Mouse (Mus musculus): Measurements from ENCODE around the gene Otof. TPM values are rescaled to one million over a fixed set of nuclear protein-coding genes. Genes with fewer than 3 reads are reported as not detected.

The Otof gene
- polyA plus RNA-seq, 1 experiment from 2014 or later: 0.92 TPM

DNA sequence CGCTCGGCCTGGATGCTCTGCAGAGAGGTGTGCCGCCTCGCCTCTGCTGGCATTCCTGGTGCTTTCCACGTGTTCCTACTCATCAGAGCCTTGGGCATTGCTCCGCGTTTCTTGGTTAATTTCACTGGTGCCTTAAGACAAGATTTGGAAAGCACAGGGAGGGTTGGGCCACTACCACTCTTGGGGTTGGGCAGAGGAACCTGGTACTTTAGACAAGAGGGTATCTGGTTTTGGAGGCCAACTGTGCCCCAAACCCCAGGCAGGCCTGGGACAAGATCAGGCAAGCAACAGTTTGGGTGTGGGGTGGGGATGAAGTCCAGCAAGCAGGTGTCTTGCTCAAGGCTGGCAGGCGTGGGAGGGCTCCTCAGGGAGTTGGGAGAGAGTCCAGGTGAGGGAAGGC is 94.3 kb downstream of the Otof start:
- Histone ChIP-seq H3K4me2 (no peak overlapping the region), H3K36me3 (no peaks in the 10 kb centered on the region), H3K27ac (replicated peaks) (no peak overlapping the region), H3K4me1 (replicated peaks) (no peaks in the 10 kb centered on the region), H3K27me3 (no peaks in the 10 kb centered on the region), H3K9ac (no peak overlapping the region), H3K4me3 (no peak overlapping the region), H3K9me3 (no peaks in the 10 kb centered on the region)
- WGBS: 73% methylated on average over 8 of the region's 8 CpGs
- no peak for ATAC-seq (ENCODE audit: low read depth)

DNA sequence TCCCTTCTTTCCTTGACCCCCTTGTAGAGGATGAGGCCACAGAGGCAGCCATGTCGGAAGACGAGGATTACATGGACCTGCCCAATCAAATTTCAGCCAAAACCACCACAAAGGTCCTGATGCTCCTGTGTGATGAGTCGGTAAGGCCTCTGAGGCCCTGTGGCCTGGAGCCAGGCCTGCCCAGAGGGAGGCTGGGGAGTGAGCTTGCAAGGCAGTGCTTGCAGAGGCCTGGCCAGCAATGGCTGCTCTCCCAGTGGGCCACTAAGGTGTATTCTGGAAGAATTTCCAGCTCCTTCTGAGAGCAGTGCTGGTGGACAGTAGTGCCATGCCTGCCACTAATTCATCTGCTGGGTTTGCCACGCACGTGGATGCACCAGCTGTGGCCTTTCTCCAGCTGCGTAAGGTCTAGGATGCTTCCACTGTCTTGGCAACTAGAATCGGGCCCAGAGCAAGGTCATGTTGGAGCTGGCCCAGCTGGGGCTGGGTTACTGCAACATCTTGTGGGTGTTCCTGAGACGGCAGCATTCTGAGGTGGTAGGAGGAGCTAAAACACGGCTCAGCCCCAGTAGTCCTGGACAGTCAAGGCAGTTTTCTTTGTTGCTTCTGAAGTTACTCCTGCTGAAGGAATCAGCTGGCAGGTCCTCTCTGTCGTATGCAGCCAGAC is 103.2 kb downstream of the Otof start:
- H3K4me2 ChIP-seq: no peak overlapping the region
- no peaks in the 10 kb centered on the region for H3K27me3 ChIP-seq
- H3K4me3 ChIP-seq: no peak overlapping the region
- WGBS: 83% methylated on average over 10 of the region's 10 CpGs
- no peaks in the 10 kb centered on the region for H3K4me1 ChIP-seq (replicated peaks)
- H3K36me3 ChIP-seq: no peaks in the 10 kb centered on the region
- H3K9me3 ChIP-seq: no peaks in the 10 kb centered on the region
- H3K27ac ChIP-seq (replicated peaks): no peak overlapping the region
- ATAC-seq (ENCODE audit: low read depth): no peak
- H3K9ac ChIP-seq: no peak overlapping the region

DNA sequence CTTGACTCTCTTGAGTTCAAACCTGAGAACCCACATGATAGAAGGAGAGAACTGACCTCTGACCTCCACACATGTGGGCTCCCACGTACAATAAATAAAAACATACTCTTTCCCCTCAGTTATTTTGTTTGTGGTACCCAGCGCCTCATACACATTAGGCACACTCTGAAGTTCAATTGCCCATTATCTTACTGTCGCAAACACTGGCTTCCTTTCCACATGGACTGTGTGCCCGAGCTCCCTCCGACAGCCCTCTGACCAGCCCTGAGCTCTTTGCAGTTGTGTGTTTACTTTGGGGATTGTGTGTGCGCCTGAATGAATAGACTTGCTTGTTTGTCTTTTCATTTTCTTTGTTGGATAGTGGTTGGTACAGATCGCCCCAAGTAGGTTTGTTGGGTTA is 105.1 kb downstream of the Otof start:
- Histone ChIP-seq H3K9me3 (no peaks in the 10 kb centered on the region), H3K27me3 (no peaks in the 10 kb centered on the region), H3K4me2 (no peak overlapping the region), H3K36me3 (no peaks in the 10 kb centered on the region), H3K4me3 (no peak overlapping the region), H3K4me1 (replicated peaks) (no peaks in the 10 kb centered on the region), H3K27ac (replicated peaks) (no peak overlapping the region), H3K9ac (no peak overlapping the region)
- ATAC-seq (ENCODE audit: low read depth): no peak
- 80% methylated on average over 7 of the region's 7 CpGs for WGBS

DNA sequence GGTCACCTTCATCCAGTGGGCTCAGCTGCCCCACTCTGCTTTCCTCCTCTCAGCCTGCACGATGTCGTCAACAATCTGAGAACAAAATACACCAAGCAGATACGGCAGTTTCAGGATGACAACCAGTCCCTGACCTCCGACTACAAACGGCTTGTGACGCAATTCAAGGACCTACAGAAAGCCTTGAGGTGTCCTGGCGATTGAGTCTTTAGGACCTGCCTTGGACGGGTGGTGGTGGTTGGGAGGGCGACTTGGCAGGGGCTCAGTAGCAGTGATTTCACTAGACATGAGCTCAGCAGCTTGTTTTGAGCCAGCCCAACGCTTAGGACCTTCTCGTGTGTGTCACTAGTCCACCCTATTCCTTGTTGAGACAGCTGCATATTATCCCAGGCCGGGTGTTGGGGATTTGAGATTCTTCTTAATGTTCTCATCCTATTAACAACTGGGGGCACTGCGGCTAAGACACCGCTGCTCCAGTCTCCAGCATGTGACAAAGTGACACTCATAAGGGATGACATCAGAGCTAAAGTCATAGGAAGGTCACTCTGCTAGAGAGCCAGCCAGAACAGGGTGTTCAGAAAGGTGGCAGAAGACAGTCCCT is 106.1 kb downstream of the Otof start:
- H3K4me1 ChIP-seq (replicated peaks): no peaks in the 10 kb centered on the region
- 87% methylated on average over 14 of the region's 14 CpGs for whole genome bisulfite sequencing
- no peak overlapping the region for H3K4me3 ChIP-seq
- H3K4me2 ChIP-seq: no peak overlapping the region
- no peak overlapping the region for H3K27ac ChIP-seq (replicated peaks)
- no peaks in the 10 kb centered on the region for H3K9me3 ChIP-seq
- no peaks in the 10 kb centered on the region for H3K27me3 ChIP-seq
- no peak for ATAC-seq (ENCODE audit: low read depth)
- no peak overlapping the region for H3K9ac ChIP-seq
- H3K36me3 ChIP-seq: no peaks in the 10 kb centered on the region

DNA sequence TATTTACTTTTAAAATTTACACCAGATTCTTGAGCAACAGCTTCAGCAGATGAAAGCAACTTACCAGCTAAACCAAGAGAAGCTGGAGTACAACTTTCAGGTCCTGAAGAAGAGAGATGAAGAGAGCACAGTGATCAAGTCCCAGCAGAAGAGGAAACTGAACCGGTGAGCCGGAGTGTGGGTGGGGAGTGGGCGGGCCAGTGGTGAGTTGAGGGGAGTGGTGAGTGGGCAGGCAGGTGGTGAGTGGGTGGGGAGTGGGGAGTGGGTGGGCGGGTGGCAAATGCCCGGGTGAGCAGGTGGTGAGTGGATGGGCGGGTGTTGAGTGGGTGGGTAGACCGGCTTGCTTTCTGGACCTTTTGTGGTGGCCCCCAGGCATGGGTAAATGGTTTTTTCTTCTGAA is 106.6 kb downstream of the Otof start:
- H3K36me3 ChIP-seq: no peaks in the 10 kb centered on the region
- no peak overlapping the region for H3K4me3 ChIP-seq
- H3K9ac ChIP-seq: no peak overlapping the region
- WGBS: 89% methylated on average over 5 of the region's 7 CpGs
- ATAC-seq (ENCODE audit: low read depth): no peak
- no peak overlapping the region for H3K27ac ChIP-seq (replicated peaks)
- no peaks in the 10 kb centered on the region for H3K27me3 ChIP-seq
- H3K4me2 ChIP-seq: no peak overlapping the region
- H3K9me3 ChIP-seq: no peaks in the 10 kb centered on the region
- H3K4me1 ChIP-seq (replicated peaks): no peaks in the 10 kb centered on the region

DNA sequence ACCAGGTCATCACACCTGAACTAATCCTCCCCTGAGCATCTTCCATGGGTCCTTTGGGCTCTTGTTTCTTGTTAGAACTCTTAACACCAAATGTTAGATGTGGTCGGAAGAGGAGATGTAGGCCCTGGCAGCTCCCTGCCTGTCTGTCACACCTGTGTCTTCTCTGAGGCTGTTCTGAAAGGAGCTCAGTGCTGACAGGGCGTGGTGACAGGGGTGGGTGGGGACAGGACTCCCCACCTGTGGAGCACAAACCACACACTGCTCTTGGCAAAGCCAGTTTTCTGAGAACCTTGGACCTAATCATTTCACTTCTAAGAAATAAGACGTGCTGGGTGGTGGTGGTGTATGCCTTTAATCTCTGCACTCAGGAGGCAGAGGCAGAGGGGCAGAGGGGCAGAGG is 108.1 kb downstream of the Otof start:
- Histone ChIP-seq H3K9ac (no peak overlapping the region), H3K27ac (replicated peaks) (no peak overlapping the region), H3K4me2 (no peak overlapping the region), H3K4me3 (no peak overlapping the region), H3K9me3 (no peaks in the 10 kb centered on the region), H3K36me3 (no peaks in the 10 kb centered on the region), H3K27me3 (no peaks in the 10 kb centered on the region), H3K4me1 (replicated peaks) (no peaks in the 10 kb centered on the region)
- ATAC-seq (ENCODE audit: low read depth): no peak
- 76% methylated on average over 3 of the region's 3 CpGs for WGBS

DNA sequence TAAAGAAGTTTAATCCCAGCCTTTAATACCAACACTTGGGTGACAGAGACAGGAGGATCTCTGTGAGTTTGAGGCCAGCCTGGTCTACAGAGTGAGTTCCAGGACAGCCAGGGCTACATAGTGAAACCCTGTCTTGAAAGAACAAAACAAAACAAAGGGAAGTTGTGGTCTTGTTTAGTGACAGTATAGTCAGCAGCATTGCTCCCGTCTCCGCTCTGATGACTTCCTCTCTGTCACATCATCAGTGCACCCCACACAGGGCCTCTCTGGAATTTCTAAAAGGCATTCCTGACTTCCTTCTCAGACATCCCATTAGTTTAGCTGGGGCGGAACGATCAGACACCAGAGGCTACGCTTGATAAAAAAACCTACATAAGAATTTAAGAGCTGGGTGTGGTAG is 117.8 kb downstream of the Otof start:
- Histone ChIP-seq H3K27me3 (peaks cover 14% of the 10 kb centered on the region), H3K4me3 (no peak overlapping the region), H3K4me2 (no peak overlapping the region), H3K27ac (replicated peaks) (no peak overlapping the region), H3K9ac (no peak overlapping the region), H3K36me3 (no peaks in the 10 kb centered on the region), H3K9me3 (no peaks in the 10 kb centered on the region), H3K4me1 (replicated peaks) (peaks cover 8% of the 10 kb centered on the region)
- no peak for ATAC-seq (ENCODE audit: low read depth)
- WGBS: 80% methylated on average over 5 of the region's 5 CpGs

DNA sequence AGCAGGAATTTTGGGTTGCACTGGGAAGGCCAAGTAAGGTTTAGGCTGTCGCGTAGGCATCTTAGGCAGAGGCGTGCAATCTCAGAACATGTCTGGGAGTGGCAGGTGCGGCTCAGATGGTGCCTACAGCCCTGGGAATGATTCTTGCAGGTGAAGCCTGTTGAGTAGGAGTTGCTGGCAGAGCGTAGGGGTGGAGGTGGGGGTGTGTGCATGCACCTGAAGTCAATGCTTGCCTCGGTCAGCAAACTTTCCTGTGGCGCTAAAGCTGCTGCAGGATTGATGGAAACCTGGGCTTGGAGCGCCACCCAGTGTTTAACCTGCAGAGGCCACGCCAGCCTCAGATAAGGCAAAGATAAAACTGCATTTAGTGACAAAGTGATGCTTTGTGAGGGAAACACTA is 118.6 kb downstream of the Otof start:
- H3K4me1 ChIP-seq (replicated peaks): peaks cover 8% of the 10 kb centered on the region
- no peaks in the 10 kb centered on the region for H3K36me3 ChIP-seq
- H3K27me3 ChIP-seq: peaks cover 14% of the 10 kb centered on the region
- ATAC-seq (ENCODE audit: low read depth): peak; percentile 89
- 3% methylated on average over 9 of the region's 9 CpGs for WGBS
- no peak overlapping the region for H3K27ac ChIP-seq (replicated peaks)
- peak overlapping the region; percentile 53 for H3K4me2 ChIP-seq
- peak overlapping the region; percentile 20 for H3K4me3 ChIP-seq
- peak overlapping the region; percentile 34; the same call in 1 of the 2 replicates for H3K9ac ChIP-seq
- no peaks in the 10 kb centered on the region for H3K9me3 ChIP-seq

DNA sequence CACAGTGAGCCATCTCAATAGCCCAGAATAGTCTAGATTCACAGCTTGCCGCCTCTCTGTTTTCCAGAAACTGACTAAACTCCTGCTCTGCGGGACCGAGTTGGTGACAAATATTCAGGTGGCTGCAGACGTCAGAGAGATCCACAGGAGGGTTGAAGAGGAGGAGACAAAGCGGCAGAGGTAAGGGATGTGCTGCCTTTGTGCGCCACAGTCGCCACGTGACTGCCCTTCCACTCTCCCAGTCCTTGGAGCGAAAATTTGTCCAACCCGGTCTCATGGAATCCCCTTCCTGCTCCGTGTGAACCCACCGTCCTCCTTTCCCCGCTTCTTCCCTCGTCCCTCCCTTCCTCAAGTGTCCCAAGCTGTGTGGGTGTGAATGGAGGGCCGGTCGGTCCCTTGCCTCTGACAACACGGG is 119.1 kb downstream of the Otof start:
- H3K9ac ChIP-seq: peak overlapping the region; percentile 34; the same call in 1 of the 2 replicates
- peak overlapping the region; percentile 20 for H3K4me3 ChIP-seq
- peak; percentile 63; the same call in 1 of the 2 replicates for ATAC-seq (ENCODE audit: low read depth)
- peaks cover 8% of the 10 kb centered on the region for H3K4me1 ChIP-seq (replicated peaks)
- H3K9me3 ChIP-seq: no peaks in the 10 kb centered on the region
- H3K27ac ChIP-seq (replicated peaks): no peak overlapping the region
- H3K4me2 ChIP-seq: peak overlapping the region; percentile 53
- no peaks in the 10 kb centered on the region for H3K36me3 ChIP-seq
- 6% methylated on average over 17 of the region's 17 CpGs for WGBS
- H3K27me3 ChIP-seq: peaks cover 14% of the 10 kb centered on the region

DNA sequence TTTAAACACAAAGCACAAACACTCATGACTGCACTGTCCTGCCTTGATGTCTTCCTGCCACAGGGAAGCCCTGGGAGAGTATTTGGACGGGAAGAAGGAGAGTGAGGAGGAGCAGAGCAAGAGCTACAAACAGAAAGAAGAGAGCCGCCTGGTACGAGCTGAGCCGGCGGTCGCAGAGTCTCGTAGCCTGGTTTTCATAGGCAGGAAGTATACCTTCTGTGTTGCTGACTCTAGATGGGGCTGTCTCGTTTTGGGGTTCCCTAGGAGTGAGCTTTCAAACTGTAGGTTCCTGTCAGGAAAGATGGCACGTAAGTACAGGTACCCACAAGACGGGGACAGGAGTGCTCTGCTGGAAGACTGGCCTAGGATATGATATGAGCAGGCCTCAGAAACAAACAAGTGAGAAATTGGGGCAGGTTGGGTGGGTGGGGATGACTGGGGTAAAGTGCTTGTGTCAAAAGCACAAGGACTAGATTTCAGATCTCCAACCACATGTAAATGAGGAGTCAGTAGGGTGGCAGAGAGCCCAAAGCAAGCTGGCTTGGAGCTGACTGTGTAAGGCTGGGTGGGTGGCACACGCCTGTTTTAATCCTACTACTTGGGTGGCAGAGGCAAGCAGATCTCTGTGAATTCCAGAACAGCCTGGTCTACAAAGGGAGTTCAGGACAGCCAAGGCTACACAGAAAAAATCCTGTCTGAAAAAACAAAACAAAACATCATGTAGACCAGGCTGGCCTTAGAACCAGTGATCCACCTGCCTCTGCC is 119.9 kb downstream of the Otof start:
- Histone ChIP-seq H3K4me3 (no peak overlapping the region), H3K27ac (replicated peaks) (no peak overlapping the region), H3K36me3 (no peaks in the 10 kb centered on the region), H3K9me3 (no peaks in the 10 kb centered on the region), H3K27me3 (peaks cover 14% of the 10 kb centered on the region), H3K9ac (no peak overlapping the region), H3K4me2 (no peak overlapping the region), H3K4me1 (replicated peaks) (peaks cover 8% of the 10 kb centered on the region)
- WGBS: 84% methylated on average over 11 of the region's 11 CpGs
- ATAC-seq (ENCODE audit: low read depth): no peak

DNA sequence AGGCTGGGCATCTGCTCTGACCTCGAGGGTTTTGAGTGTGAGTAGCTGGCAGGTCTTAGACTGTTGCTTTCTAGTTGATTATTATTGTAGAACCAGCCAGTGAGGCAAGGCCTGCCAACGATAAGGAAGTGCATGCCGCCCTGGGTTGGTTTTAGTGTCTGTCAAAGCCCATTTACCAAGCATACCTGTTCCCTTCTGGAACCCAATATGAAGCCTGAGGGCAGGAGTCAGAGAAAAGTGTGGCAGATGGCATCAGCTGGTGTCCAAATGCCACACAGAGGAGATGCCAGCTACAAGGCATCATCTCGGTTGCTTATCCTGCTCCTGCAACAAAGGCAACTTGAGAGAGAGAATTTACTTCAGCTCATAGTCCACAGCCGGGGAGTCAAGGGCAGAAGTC is 120.9 kb downstream of the Otof start:
- Histone ChIP-seq H3K27ac (replicated peaks) (no peak overlapping the region), H3K4me3 (no peak overlapping the region), H3K4me1 (replicated peaks) (peaks cover 8% of the 10 kb centered on the region), H3K9ac (no peak overlapping the region), H3K4me2 (no peak overlapping the region), H3K9me3 (no peaks in the 10 kb centered on the region), H3K36me3 (no peaks in the 10 kb centered on the region), H3K27me3 (peaks cover 14% of the 10 kb centered on the region)
- ATAC-seq (ENCODE audit: low read depth): no peak
- 78% methylated on average over 5 of the region's 5 CpGs for whole genome bisulfite sequencing

All from neural tube, embryonic 13.5 days (tissue).